Mouse (Mus musculus) CH12.LX (cell line): Measurements from ENCODE around the gene Timm44. TPM values are rescaled to one million over a fixed set of nuclear protein-coding genes. Genes with fewer than 3 reads are reported as not detected.

Experiments
- DNase-seq: peaks from one replicate; pipeline ENCODE4 v3.0.0-alpha.2; 2013; ENCODE audit errors: extremely low read depth
- H3K27ac ChIP-seq: 2 replicates; pipeline ENCODE4 v1.5.1; 2012; ENCODE audit warnings: low read depth, mild to moderate bottlenecking, control low read depth, moderate library complexity; ENCODE audit not compliant: insufficient read depth
- H3K27me3 ChIP-seq: replicated peaks from 2 replicates; pipeline ENCODE3; 2012; ENCODE audit warnings: inconsistent platforms
- H3K36me3 ChIP-seq, 2 experiments: replicated peaks in 1 of 2; 2 replicates each; pipeline versions ENCODE3 to v1.6.1; 2012; ENCODE audit warnings: inconsistent platforms in 1 of 2, low read length in 1 of 2, mild to moderate bottlenecking in 1 of 2, mixed read lengths in 1 of 2, moderate library complexity in 1 of 2; ENCODE audit not compliant: control insufficient read depth in 1 of 2, insufficient read depth in 1 of 2
- H3K4me1 ChIP-seq, 2 experiments: 2 replicates each; pipeline ENCODE4 v1.6.1; 2012; ENCODE audit warnings: inconsistent platforms in 1 of 2, moderate library complexity in 1 of 2; ENCODE audit not compliant: insufficient read depth in 2 of 2, control insufficient read depth in 1 of 2
- H3K4me2 ChIP-seq: 2 replicates; pipeline ENCODE4 v1.6.1; 2012; ENCODE audit warnings: low read depth, mild to moderate bottlenecking, control low read depth; ENCODE audit not compliant: poor library complexity, insufficient read depth, severe bottlenecking
- H3K4me3 ChIP-seq, 3 experiments: fragments of 150-350 bp in 1 of 3; sonication (generic) in 1 of 3; replicated peaks in 1 of 3; 2 replicates each; pipeline versions ENCODE3 to v1.5.1; 2011 to 2012; ENCODE audit warnings: low read depth in 2 of 3, low read length in 2 of 3, mild to moderate bottlenecking in 2 of 3, moderate library complexity in 2 of 3, control low read depth in 1 of 3, improper control_type of control experiment in 1 of 3, inconsistent platforms in 1 of 3, mixed read lengths in 1 of 3; ENCODE audit not compliant: poor library complexity in 1 of 3
- H3K79me2 ChIP-seq: replicated peaks from 2 replicates; pipeline ENCODE4 v1.6.1; 2012; ENCODE audit warnings: mild to moderate bottlenecking, moderate library complexity; ENCODE audit not compliant: control insufficient read depth, poor library complexity, insufficient read depth, severe bottlenecking; ENCODE audit errors: extremely low read depth
- H3K9ac ChIP-seq: 2 replicates; pipeline ENCODE4 v1.6.1; 2012; ENCODE audit warnings: low read depth, mild to moderate bottlenecking, control low read depth, moderate library complexity; ENCODE audit not compliant: insufficient read depth
- H3K9me3 ChIP-seq: replicated peaks from 2 replicates; pipeline ENCODE3; 2012; ENCODE audit warnings: low read length, inconsistent platforms, mixed read lengths
- BHLHE40 ChIP-seq: IDR thresholded peaks from 2 replicates; pipeline ENCODE4 v1.6.1; 2011; ENCODE audit warnings: mild to moderate bottlenecking, low read depth, low read length, improper control_type of control experiment
- CHD1 ChIP-seq: IDR thresholded peaks from 2 replicates; pipeline ENCODE4 v1.6.1; 2012; ENCODE audit warnings: low read depth, low read length, improper control_type of control experiment, inconsistent platforms
- CHD2 ChIP-seq: IDR thresholded peaks from 2 replicates; pipeline ENCODE4 v1.6.1; 2011; ENCODE audit warnings: low read length, improper control_type of control experiment
- CTCF ChIP-seq, 2 experiments: IDR thresholded peaks in 1 of 2; conservative IDR thresholded peaks in 1 of 2; 2 replicates each; pipeline ENCODE4 v1.5.1; 2011 to 2012; ENCODE audit warnings: low read depth in 2 of 2, low read length in 2 of 2, improper control_type of control experiment in 1 of 2, inconsistent platforms in 1 of 2, mild to moderate bottlenecking in 1 of 2, moderate library complexity in 1 of 2
- E2F4 ChIP-seq: IDR thresholded peaks from 2 replicates; pipeline ENCODE4 v1.6.1; 2011; ENCODE audit warnings: low read depth, low read length, improper control_type of control experiment; ENCODE audit not compliant: insufficient replicate concordance
- ELF1 ChIP-seq: IDR thresholded peaks from 2 replicates; pipeline ENCODE4 v1.6.1; 2014; ENCODE audit warnings: low read depth, mild to moderate bottlenecking, inconsistent platforms, low read length, improper control_type of control experiment
- EP300 ChIP-seq: IDR thresholded peaks from 2 replicates; pipeline ENCODE4 v1.6.1; 2011; ENCODE audit warnings: low read length, improper control_type of control experiment
- ETS1 ChIP-seq: conservative IDR thresholded peaks from 2 replicates; pipeline ENCODE4 v1.6.1; 2012; ENCODE audit warnings: low read depth, mild to moderate bottlenecking, inconsistent platforms, low read length, improper control_type of control experiment, moderate library complexity
- GABPA ChIP-seq: IDR thresholded peaks from 2 replicates; pipeline ENCODE4 v1.6.1; 2012; ENCODE audit warnings: low read depth, low read length, improper control_type of control experiment, inconsistent platforms; ENCODE audit not compliant: insufficient replicate concordance
- HCFC1 ChIP-seq: IDR thresholded peaks from 2 replicates; pipeline ENCODE4 v1.6.1; 2012; ENCODE audit warnings: low read depth, mild to moderate bottlenecking, inconsistent platforms, low read length, improper control_type of control experiment
- IRF4 ChIP-seq: IDR thresholded peaks from 2 replicates; pipeline ENCODE4 v1.6.1; 2014; ENCODE audit warnings: low read depth, mild to moderate bottlenecking, inconsistent platforms, low read length, improper control_type of control experiment
- JUN ChIP-seq: IDR thresholded peaks from 2 replicates; pipeline ENCODE4 v1.6.1; 2011; ENCODE audit warnings: low read depth, mild to moderate bottlenecking, low read length, improper control_type of control experiment, moderate library complexity; ENCODE audit not compliant: insufficient read depth
- JUND ChIP-seq: conservative IDR thresholded peaks from 2 replicates; pipeline ENCODE4 v1.6.1; 2011; ENCODE audit warnings: low read depth, low read length, improper control_type of control experiment
- KAT2A ChIP-seq: IDR thresholded peaks from 2 replicates; pipeline ENCODE4 v1.6.1; 2012; ENCODE audit warnings: low read length, improper control_type of control experiment, inconsistent platforms; ENCODE audit not compliant: insufficient replicate concordance
- MAFK ChIP-seq: IDR thresholded peaks from 2 replicates; pipeline ENCODE4 v1.6.1; 2011; ENCODE audit warnings: low read length, improper control_type of control experiment; ENCODE audit not compliant: insufficient replicate concordance
- MAX ChIP-seq: IDR thresholded peaks from 2 replicates; pipeline ENCODE4 v1.6.1; 2011; ENCODE audit warnings: low read length, improper control_type of control experiment
- MAZ ChIP-seq: IDR thresholded peaks from 2 replicates; pipeline ENCODE4 v1.6.1; 2012; ENCODE audit warnings: low read depth, mild to moderate bottlenecking, inconsistent platforms, low read length, improper control_type of control experiment, moderate library complexity
- MEF2A ChIP-seq: IDR thresholded peaks from 2 replicates; pipeline ENCODE4 v1.6.1; 2014; ENCODE audit warnings: low read depth, mild to moderate bottlenecking, inconsistent platforms, low read length, improper control_type of control experiment, borderline replicate concordance
- MXI1 ChIP-seq: IDR thresholded peaks from 2 replicates; pipeline ENCODE4 v1.6.1; 2011; ENCODE audit warnings: mild to moderate bottlenecking, low read depth, low read length, improper control_type of control experiment
- MYC ChIP-seq: IDR thresholded peaks from 2 replicates; pipeline ENCODE4 v1.6.1; 2011; ENCODE audit warnings: low read depth, mild to moderate bottlenecking, improper control_type of control experiment, low read length
- NELFE ChIP-seq: IDR thresholded peaks from 2 replicates; pipeline ENCODE4 v1.6.1; 2011; ENCODE audit warnings: low read depth, low read length, improper control_type of control experiment
- NRF1 ChIP-seq: IDR thresholded peaks from 2 replicates; pipeline ENCODE4 v1.6.1; 2014; ENCODE audit warnings: low read depth, mild to moderate bottlenecking, inconsistent platforms, low read length, improper control_type of control experiment, moderate library complexity
- PAX5 ChIP-seq: IDR thresholded peaks from 2 replicates; pipeline ENCODE4 v1.6.1; 2012; ENCODE audit warnings: low read length, inconsistent platforms, mixed read lengths
- POLR2A ChIP-seq: IDR thresholded peaks from 2 replicates; pipeline ENCODE4 v1.6.1; 2011; ENCODE audit warnings: low read depth, mild to moderate bottlenecking, improper control_type of control experiment, low read length
- POLR2AphosphoS2 ChIP-seq: IDR thresholded peaks from 2 replicates; pipeline ENCODE4 v1.6.1; 2011; ENCODE audit warnings: low read depth, low read length, improper control_type of control experiment
- RAD21 ChIP-seq: IDR thresholded peaks from 2 replicates; pipeline ENCODE4 v1.6.1; 2011; ENCODE audit warnings: low read depth, mild to moderate bottlenecking, low read length, improper control_type of control experiment, moderate library complexity
- RCOR1 ChIP-seq: conservative IDR thresholded peaks from 2 replicates; pipeline ENCODE4 v1.6.1; 2012; ENCODE audit warnings: low read depth, mild to moderate bottlenecking, inconsistent platforms, low read length, improper control_type of control experiment
- SIN3A ChIP-seq: IDR thresholded peaks from 2 replicates; pipeline ENCODE4 v1.6.1; 2012; ENCODE audit warnings: low read length, improper control_type of control experiment, inconsistent platforms
- SMC3 ChIP-seq: IDR thresholded peaks from 2 replicates; pipeline ENCODE4 v1.6.1; 2011; ENCODE audit warnings: low read depth, low read length, improper control_type of control experiment
- TBP ChIP-seq: conservative IDR thresholded peaks from 2 replicates; pipeline ENCODE4 v1.6.1; 2011; ENCODE audit warnings: low read depth, low read length, improper control_type of control experiment
- TCF12 ChIP-seq: IDR thresholded peaks from 2 replicates; pipeline ENCODE4 v1.6.1; 2014; ENCODE audit warnings: low read depth, mild to moderate bottlenecking, inconsistent platforms, low read length, improper control_type of control experiment
- UBTF ChIP-seq: IDR thresholded peaks from 2 replicates; pipeline ENCODE4 v1.6.1; 2012; ENCODE audit warnings: low read depth, mild to moderate bottlenecking, inconsistent platforms, low read length, improper control_type of control experiment, moderate library complexity
- USF1 ChIP-seq: IDR thresholded peaks from 2 replicates; pipeline ENCODE4 v1.6.1; 2014; ENCODE audit warnings: low read depth, mild to moderate bottlenecking, inconsistent platforms, low read length, improper control_type of control experiment
- USF2 ChIP-seq: conservative IDR thresholded peaks from 2 replicates; pipeline ENCODE4 v1.6.1; 2011; ENCODE audit warnings: low read depth, low read length, improper control_type of control experiment
- ZC3H11A ChIP-seq: IDR thresholded peaks from 2 replicates; pipeline ENCODE4 v1.6.1; 2012; ENCODE audit warnings: low read depth, mild to moderate bottlenecking, inconsistent platforms, low read length, improper control_type of control experiment
- ZKSCAN1 ChIP-seq: IDR thresholded peaks from 2 replicates; pipeline ENCODE4 v1.6.1; 2012; ENCODE audit warnings: low read depth, inconsistent platforms, low read length, improper control_type of control experiment, borderline replicate concordance
- ZMIZ1 ChIP-seq: IDR thresholded peaks from 2 replicates; pipeline ENCODE4 v1.6.1; 2012; ENCODE audit warnings: low read depth, mild to moderate bottlenecking, inconsistent platforms, low read length, improper control_type of control experiment
- ZNF384 ChIP-seq: IDR thresholded peaks from 2 replicates; pipeline ENCODE4 v1.6.1; 2012; ENCODE audit warnings: low read depth, low read length, improper control_type of control experiment, inconsistent platforms
- dilution Hi-C: fragments of 300-500 bp; cut with MboI; formaldehyde crosslinking; loops from 2 replicates; pipeline ENCODE4 v1.14.3; 2020; ENCODE audit warnings: low sequenced_read_pairs; ENCODE audit not compliant: extremely low pct_unique_long_range_greater_than_20kb, extremely low pct_ligation_motif_present
- in situ Hi-C: fragments of 300-500 bp; cut with MboI; formaldehyde crosslinking; loops from 3 replicates; pipeline ENCODE4 v1.14.3; 2019; ENCODE audit warnings: low sequenced_read_pairs, low pct_ligation_motif_present, low pct_unique_long_range_greater_than_20kb, mixed read lengths
- polyA plus RNA-seq: library from polyadenylated mRNA; unstranded; fragments of >175 nt; gene quantifications from 2 replicates; pipeline ENCODE4 v1.2.1, GENCODE M21; 2012; ENCODE audit warnings: low read depth; ENCODE audit not compliant: insufficient read length
- total RNA-seq, 2 experiments: library from RNA; depleted of rRNA; stranded (reverse); fragments of 300-350 nt in 1 of 2; fragments of >200 nt in 1 of 2; gene quantifications; 2 replicates each; pipeline ENCODE4 v1.2.3; 2012 to 2014

Gene Timm44
- total and polyA plus RNA-seq, 3 experiments, result 109 to 147 (median 143) TPM

DNA sequence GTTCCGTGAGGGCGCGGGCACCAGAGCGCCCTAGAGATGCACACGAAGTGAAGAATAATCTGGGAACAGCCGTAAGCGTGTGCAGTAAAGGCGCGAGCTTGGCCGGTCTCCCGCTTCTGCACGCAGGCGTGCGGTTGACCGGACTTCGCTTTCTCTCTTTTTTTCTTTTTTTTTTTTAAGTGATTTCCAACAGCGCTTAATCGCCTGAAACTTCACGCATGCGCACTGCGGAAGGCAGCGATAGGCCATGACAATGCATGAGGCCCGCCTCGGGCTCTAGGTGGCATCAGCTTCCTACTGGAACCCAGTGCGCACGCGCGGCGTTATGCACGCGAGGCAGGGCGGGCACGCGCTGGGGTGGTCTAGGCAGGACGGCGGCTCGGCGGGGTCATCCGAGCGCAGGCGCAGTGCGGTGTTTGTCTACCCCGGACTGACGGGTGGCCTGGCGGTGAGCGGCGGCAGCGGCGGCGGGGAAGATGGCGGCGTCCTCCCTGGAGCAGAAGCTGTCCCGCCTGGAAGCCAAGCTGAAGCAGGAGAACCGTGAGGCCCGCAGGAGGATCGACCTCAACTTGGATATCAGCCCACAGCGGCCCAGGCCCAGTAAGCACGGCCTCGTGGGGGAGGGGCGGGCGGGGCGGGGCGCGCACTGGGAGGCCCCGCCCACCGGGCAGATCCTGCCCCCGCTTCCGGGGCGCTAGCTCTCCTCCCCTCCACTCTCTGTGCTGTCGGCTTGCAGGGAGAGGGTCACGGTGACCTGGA lies 37.1 kb downstream of the Timm44 start, which contains the start of the genes Map2k7 and Gm49320:
Map2k7 (plus strand) TSS at position 307 of the 759 bp plus-strand sequence.
Gm49320 (plus strand) TSS at position 432 of the 759 bp plus-strand sequence.
- DNase-seq, result peak; percentile 99
- Histone ChIP-seq H3K4me1 (peaks cover 7 to 28% of the 10 kb centered on the region in 2 experiments; a peak in 3 of 4 replicates), H3K4me3 (peak within 1 kb of the TSS; percentile 77 to 95 (median 78)), H3K36me3 (peaks cover 20 to 40% of the 10 kb centered on the region in 2 experiments), H3K27ac (peak within 1 kb of the TSS; percentile 89), H3K4me2 (peak within 1 kb of the TSS; percentile 57), H3K79me2 (peaks cover 23% of the 10 kb centered on the region), H3K9ac (peak within 1 kb of the TSS; percentile 84), H3K9me3 (no peaks in the 10 kb centered on the region), H3K27me3 (peaks cover 13% of the 10 kb centered on the region)
- dilution Hi-C loops (no loop called here), in situ Hi-C loops (no loop called here)
- no peak for TF ChIP-seq JUN
- TF ChIP-seq CHD2, result peak; percentile 70
- TF ChIP-seq MAZ, result no peak
- no peak for TF ChIP-seq USF2
- TF ChIP-seq USF1, result peak; percentile 14; the same call in 1 of the 2 replicates
- TF ChIP-seq SIN3A, result peak; percentile 28; the same call in 1 of the 2 replicates
- TF ChIP-seq PAX5, result no peak
- TF ChIP-seq POLR2A, result peak; percentile 70
- TF ChIP-seq SMC3, result no peak
- no peak for TF ChIP-seq JUND
- TF ChIP-seq BHLHE40, result peak; percentile 98
- peak; percentile 51; the same call in 1 of the 2 replicates for TF ChIP-seq TCF12
- TF ChIP-seq RCOR1, result no peak
- peak; percentile 63; the same call in 1 of the 2 replicates for TF ChIP-seq MXI1
- no peak for TF ChIP-seq ZC3H11A
- TF ChIP-seq TBP, result peak; percentile 66
- TF ChIP-seq CTCF (conservative IDR thresholded peaks at IDR 0.05 in 1 of 2, IDR thresholded peaks at IDR 0.05 in 1 of 2; ENCODE audit: low read depth in 2 of 2, low read length in 2 of 2), result peak in 1 of 2 experiments; percentile 58; a peak in 2 of 4 replicates
- peak; percentile 16; the same call in 1 of the 2 replicates for TF ChIP-seq IRF4
- TF ChIP-seq MAX, result peak; percentile 83
- no peak for TF ChIP-seq CHD1
- peak; percentile 77 for TF ChIP-seq NELFE
- no peak for TF ChIP-seq RAD21
- TF ChIP-seq ETS1, result no peak
- no peak for TF ChIP-seq GABPA
- TF ChIP-seq MYC, result peak; percentile 90
- no peak for TF ChIP-seq UBTF
- no peak; the same call in none of the 2 replicates for TF ChIP-seq ZMIZ1
- peak; percentile 82 for TF ChIP-seq HCFC1
- no peak for TF ChIP-seq ZKSCAN1
- peak; percentile 96 for TF ChIP-seq ZNF384
- TF ChIP-seq MEF2A, result peak; percentile 52
- TF ChIP-seq E2F4, result no peak
- TF ChIP-seq NRF1, result peak; percentile 98
- no peak for TF ChIP-seq MAFK
- TF ChIP-seq POLR2AphosphoS2, result no peak
- TF ChIP-seq KAT2A, result peak; percentile 71; the same call in 1 of the 2 replicates
- TF ChIP-seq EP300, result no peak
- TF ChIP-seq ELF1, result peak; percentile 62
